Mouse (Mus musculus) heart, adult 2 months (tissue): ENCODE results near the gene Olfr196. TPM values are rescaled to one million over a fixed set of nuclear protein-coding genes. Genes with fewer than 3 reads are reported as not detected.
"Not testable (repeated sequence)": the region's sequence is repeated elsewhere in the genome, so short reads cannot be mapped to it uniquely, and the experiment has no call there.

Experiments used
- DNase-seq, 2 experiments: peaks; one replicate each; pipeline ENCODE4 v3.0.0; 2021
- H3K27ac ChIP-seq: fragments of 200-600 bp; 2 replicates; pipeline ENCODE4 v1.8.1; 2022
- H3K27me3 ChIP-seq: fragments of 200-500 bp; 2 replicates; pipeline ENCODE4 v1.6.1; 2012; ENCODE audit warnings: mild to moderate bottlenecking, low read length, inconsistent platforms, mixed read lengths; ENCODE audit not compliant: control insufficient read depth, insufficient read depth
- H3K36me3 ChIP-seq: fragments of 200-500 bp; 2 replicates; pipeline ENCODE4 v1.6.1; 2012; ENCODE audit warnings: low read length, inconsistent platforms; ENCODE audit not compliant: control insufficient read depth, insufficient read depth
- H3K4me1 ChIP-seq: fragments of 200-500 bp; 2 replicates; pipeline ENCODE4 v1.6.1; 2011; ENCODE audit warnings: low read length; ENCODE audit not compliant: control insufficient read depth, insufficient read depth
- H3K4me3 ChIP-seq: fragments of 200-600 bp; 2 replicates; pipeline ENCODE4 v1.8.1; 2022
- H3K79me2 ChIP-seq: fragments of 200-500 bp; replicated peaks from 2 replicates; pipeline ENCODE4 v1.6.1; 2012; ENCODE audit warnings: mild to moderate bottlenecking, inconsistent platforms, low read length, moderate library complexity, mixed read lengths; ENCODE audit not compliant: control insufficient read depth, insufficient read depth
- H3K9ac ChIP-seq: fragments of 200-500 bp; 2 replicates; pipeline ENCODE4 v1.6.1; 2012; ENCODE audit warnings: low read depth, mild to moderate bottlenecking, control low read depth, inconsistent platforms, low read length, mixed read lengths
- CTCF ChIP-seq: fragments of 200-600 bp; IDR thresholded peaks from 2 replicates; pipeline ENCODE4 v1.8.1; 2022; ENCODE audit warnings: antibody characterized with exemption, mild to moderate bottlenecking, moderate library complexity
- EP300 ChIP-seq: fragments of 200-500 bp; IDR thresholded peaks from 2 replicates; pipeline ENCODE4 v1.6.1; 2011; ENCODE audit warnings: low read depth, low read length, control low read depth; ENCODE audit not compliant: insufficient read depth
- POLR2A ChIP-seq: fragments of 200-500 bp; IDR thresholded peaks from 2 replicates; pipeline ENCODE4 v1.6.1; 2011; ENCODE audit warnings: mild to moderate bottlenecking, low read depth, low read length, control low read depth; ENCODE audit not compliant: insufficient read depth
- WGBS: fragments of 180-500 bp; shearing (Covaris S2); methylation state at CpG from one replicate; pipeline ENCODE4 v1.1.7; 2018; 5-methylcytosine and 5-hydroxymethylcytosine counted together
- intact Hi-C: fragments of 180-260 bp; cut with DNase I; formaldehyde crosslinking; loops from one replicate; pipeline ENCODE4 v1.15.1; 2025
- long read RNA-seq: library from polyadenylated mRNA; stranded (forward); transcript quantifications from one replicate; pipeline ENCODE4 v2.0.0, GENCODE M21; 2021
- polyA plus RNA-seq: library from polyadenylated mRNA; depleted of rRNA; stranded (reverse); fragments of >200 nt; gene quantifications from 2 replicates; pipeline ENCODE4 v1.2.3, GENCODE M21; 2012; rRNA removed
- total RNA-seq, 2 experiments: library from RNA; stranded (reverse); gene quantifications; 2 replicates each; pipeline ENCODE4 v1.2.3; 2021

Olfr196 gene
- total RNA-seq (not detected), polyA plus RNA-seq (not detected in 2 replicates)
- long read RNA-seq, result 0 reads

DNA sequence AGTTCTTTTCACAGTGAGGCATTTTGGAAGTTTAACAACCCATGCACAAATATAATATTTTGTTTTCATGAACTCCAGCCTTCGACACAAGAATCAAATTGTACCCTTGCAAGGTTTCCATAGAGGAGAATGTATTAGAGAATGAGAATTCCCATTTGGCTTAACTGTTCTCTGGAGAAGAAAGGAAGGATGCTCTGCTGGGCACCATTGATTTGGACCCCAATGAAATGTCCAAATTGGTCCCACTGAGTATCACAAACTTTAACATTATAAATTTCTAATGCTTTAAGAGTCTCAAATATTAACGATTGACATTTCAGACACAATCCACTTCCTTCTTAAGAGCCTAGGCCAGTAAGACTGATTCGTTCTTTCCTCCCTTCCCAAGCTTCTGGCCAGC lies at the start of gene Olfr196:
Olfr196 (minus strand) TSS at position 101 of the 400 bp plus-strand sequence.
- H3K79me2 ChIP-seq, result no peaks in the 10 kb centered on the region
- no peak within 1 kb of the TSS for H3K27ac ChIP-seq
- H3K4me3 ChIP-seq, result no peak within 1 kb of the TSS
- 53% methylated on average over 3 of the region's 3 CpGs for WGBS
- intact Hi-C loops, result no loop called here
- DNase-seq, result no peak
- H3K36me3 ChIP-seq, result no peaks in the 10 kb centered on the region
- no peaks in the 10 kb centered on the region for H3K27me3 ChIP-seq
- no peak for TF ChIP-seq CTCF
- TF ChIP-seq EP300, result no peak
- H3K9ac ChIP-seq, result no peak within 1 kb of the TSS
- no peaks in the 10 kb centered on the region for H3K4me1 ChIP-seq

DNA sequence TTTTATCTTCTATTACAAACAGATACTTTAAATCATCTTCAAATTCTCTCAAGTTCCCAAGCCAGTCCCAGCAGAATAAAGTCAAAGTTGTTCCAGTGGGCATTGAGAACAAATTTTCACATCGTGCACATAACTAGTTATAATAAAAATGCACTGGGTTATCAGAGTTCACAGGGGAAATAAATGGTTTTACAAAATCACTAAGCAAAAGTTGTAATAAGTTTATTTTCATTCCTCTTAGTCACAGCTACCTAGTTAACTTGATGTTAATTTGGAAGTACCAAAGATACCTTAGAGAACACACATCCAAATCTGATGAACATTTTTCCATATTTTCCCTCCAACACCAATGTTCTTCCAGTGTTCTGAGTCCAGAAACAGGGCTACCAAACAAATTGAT lies 49.4 kb upstream of the Olfr196 start, which contains the start of gene Olfr199:
Olfr199 (minus strand) TSS at position 101 of the 400 bp plus-strand sequence.
- WGBS, result 55% methylated on average over 1 of the region's 1 CpGs
- H3K4me3 ChIP-seq, H3K9ac ChIP-seq, H3K27me3 ChIP-seq, H3K27ac ChIP-seq, H3K4me1 ChIP-seq, intact Hi-C loops, H3K36me3 ChIP-seq, DNase-seq, H3K79me2 ChIP-seq: not testable (repeated sequence)

DNA sequence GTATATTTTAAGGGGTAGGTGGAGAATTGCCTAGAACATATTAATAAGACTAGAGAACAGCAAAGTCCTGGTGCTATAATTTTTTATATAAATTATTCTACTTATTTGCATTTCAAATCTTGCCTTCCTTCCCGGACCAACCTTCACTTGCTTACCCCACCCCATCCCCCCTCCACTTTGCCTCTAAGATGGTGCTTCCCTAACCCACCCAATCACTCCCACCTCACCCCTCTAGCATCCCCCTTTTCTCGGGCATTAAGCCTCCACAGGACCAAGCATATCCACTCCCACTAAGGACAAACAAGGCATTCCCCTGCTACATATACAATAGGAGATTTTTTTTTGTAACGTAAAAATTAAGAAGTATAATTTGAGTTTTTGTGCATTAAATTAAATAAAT lies 47.6 kb upstream of the Olfr196 start:
- H3K9ac ChIP-seq, H3K27ac ChIP-seq, H3K4me1 ChIP-seq, intact Hi-C loops, H3K4me3 ChIP-seq, H3K36me3 ChIP-seq, H3K79me2 ChIP-seq, DNase-seq, H3K27me3 ChIP-seq: not testable (repeated sequence)
- WGBS, result 57% methylated on average over 3 of the region's 3 CpGs

DNA sequence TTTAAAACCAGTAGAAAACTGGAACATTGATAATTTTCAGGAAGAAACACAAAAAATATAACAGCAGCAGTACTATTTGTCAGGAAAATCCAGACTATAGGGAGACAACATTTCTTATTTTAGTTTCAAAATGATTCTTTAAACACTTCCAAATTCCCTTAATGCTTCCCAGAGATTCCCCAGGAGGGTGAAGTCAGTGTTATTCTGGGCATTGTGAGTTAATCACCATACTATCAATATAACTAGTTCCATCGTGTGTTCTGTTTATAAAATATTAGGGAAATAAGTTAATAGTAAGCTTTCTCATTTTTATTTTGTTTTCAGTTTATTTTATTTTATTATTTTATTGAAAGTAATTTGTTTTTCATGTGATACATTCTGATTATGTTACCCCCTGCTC lies 33.2 kb upstream of the Olfr196 start, which contains the start of gene Olfr198:
Olfr198 (minus strand) TSS at position 101 of the 400 bp plus-strand sequence.
- H3K9ac ChIP-seq, H3K4me3 ChIP-seq, intact Hi-C loops, H3K4me1 ChIP-seq, DNase-seq, H3K79me2 ChIP-seq, H3K27me3 ChIP-seq, H3K27ac ChIP-seq, H3K36me3 ChIP-seq: not testable (repeated sequence)
- WGBS, result 30% methylated on average over 1 of the region's 1 CpGs

DNA sequence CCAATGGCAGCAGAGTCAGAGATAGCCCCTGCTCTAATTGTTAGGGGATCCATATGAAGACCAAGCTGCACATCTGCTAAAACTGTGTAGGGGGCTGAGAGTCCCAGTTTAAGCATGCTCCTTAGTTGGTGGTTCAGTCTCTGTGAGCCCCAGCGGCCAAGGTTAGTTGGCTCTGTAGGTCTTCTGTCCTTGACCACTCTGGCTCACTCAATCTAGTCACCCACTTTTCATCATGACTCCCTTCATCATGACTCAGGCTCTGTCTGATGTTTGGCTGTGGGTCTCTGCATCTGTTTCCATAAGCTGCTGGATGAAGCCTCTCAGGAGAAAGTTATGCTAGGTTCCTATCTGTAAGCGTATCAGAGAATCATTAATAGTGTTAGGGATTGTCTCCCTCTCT lies 18.3 kb downstream of the Olfr196 start:
- no peaks in the 10 kb centered on the region for H3K27me3 ChIP-seq
- H3K4me3 ChIP-seq, result no peak overlapping the region
- no peak for DNase-seq
- H3K79me2 ChIP-seq, result no peaks in the 10 kb centered on the region
- intact Hi-C loops, result no loop called here
- H3K4me1 ChIP-seq, result no peaks in the 10 kb centered on the region
- TF ChIP-seq CTCF (no peak), EP300 (no peak), POLR2A (no peak)
- H3K9ac ChIP-seq, result no peak overlapping the region
- H3K27ac ChIP-seq, result no peak overlapping the region
- no peaks in the 10 kb centered on the region for H3K36me3 ChIP-seq
- 78% methylated on average over 2 of the region's 2 CpGs for WGBS

DNA sequence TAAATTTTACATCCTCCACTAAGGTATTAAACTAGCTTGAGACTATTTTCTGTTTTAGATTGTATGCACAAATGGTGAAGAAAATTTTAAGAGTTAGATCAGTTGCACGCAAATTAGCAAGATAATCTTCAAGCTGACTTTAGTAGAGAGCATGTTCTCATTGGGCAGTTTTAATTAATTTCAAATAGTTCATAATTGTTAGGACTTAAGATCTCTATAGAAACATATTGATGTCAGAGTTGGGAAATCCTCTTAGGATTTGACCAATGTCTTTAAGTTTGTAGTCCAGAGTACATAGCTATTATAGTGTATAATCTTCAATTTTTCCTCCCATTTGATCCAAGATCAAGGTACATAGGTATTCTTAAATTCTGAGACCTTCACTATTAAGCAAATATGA lies 23.5 kb downstream of the Olfr196 start, which contains the start of gene Olfr195:
Olfr195 (plus strand) TSS at position 301 of the 400 bp plus-strand sequence.
- no peak within 1 kb of the TSS for H3K9ac ChIP-seq
- intact Hi-C loops, result no loop called here
- H3K36me3 ChIP-seq, result no peaks in the 10 kb centered on the region
- H3K27me3 ChIP-seq, result no peaks in the 10 kb centered on the region
- TF ChIP-seq CTCF (no peak), POLR2A (no peak), EP300 (no peak)
- 73% methylated on average over 1 of the region's 1 CpGs for WGBS
- no peaks in the 10 kb centered on the region for H3K79me2 ChIP-seq
- H3K27ac ChIP-seq, result no peak within 1 kb of the TSS
- no peak for DNase-seq
- H3K4me3 ChIP-seq, result no peak within 1 kb of the TSS
- no peaks in the 10 kb centered on the region for H3K4me1 ChIP-seq

DNA sequence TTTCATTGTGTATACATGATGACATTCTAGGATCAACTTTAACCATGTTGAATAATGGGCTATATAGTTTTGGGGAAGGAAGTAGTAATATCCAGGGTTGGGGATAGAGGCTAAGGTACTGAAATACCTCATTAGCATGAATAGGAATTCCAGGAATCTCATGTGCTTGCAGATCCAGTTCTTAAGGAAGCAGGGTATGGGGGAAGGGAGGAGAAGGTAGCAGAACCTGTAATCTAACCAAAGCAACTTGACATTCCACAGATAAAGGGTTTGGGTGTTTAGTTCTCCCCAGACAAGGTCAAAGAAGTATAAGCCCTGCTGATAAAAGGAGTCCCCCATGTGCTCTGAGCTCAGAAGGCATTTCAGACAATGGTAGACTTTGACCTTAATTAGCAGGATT lies 29.1 kb downstream of the Olfr196 start:
- H3K79me2 ChIP-seq, result no peaks in the 10 kb centered on the region
- H3K4me3 ChIP-seq, result no peak overlapping the region
- H3K27ac ChIP-seq, result no peak overlapping the region
- no peak for DNase-seq
- no peak for TF ChIP-seq EP300
- TF ChIP-seq CTCF, result no peak
- no peak for TF ChIP-seq POLR2A
- H3K9ac ChIP-seq, result no peak overlapping the region
- no peaks in the 10 kb centered on the region for H3K36me3 ChIP-seq
- no peaks in the 10 kb centered on the region for H3K27me3 ChIP-seq
- intact Hi-C loops, result no loop called here
- H3K4me1 ChIP-seq, result no peaks in the 10 kb centered on the region
